ENCODE assay signal across 8 mouse cellular contexts in the genomic region with DNA sequence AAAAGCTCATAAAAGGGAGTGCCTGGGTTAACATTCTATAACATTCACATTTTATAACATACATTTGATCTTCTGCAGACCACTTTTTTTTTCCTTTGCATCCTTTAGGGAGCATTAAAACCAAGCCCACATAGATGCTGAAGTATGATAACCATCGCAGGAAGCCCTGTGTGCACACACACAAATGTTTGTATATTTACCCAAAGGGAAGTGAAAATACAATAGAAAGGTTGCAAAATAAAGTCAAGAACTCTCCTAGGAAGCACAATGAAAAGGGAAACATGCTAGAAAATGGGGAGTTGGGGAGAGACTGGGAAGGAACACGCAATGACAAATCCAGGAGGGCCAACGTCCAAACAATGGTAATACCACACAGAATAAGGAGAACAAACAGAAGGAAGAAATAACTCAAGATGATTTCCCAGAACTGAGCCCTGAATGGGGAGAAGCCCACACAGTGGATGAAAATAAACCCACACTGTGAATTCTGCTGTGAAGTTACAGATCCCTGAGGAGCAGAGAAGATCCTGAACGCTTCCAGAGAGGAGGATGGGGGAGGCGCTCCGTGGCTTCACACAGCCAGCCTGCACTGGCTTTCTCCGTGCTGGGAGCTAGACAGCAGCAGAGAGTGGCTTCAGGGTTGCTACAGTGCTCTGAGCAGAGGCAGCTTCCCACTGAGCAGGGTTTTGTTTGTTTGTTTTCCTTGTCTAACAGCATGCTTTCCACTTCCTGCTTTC. TPM values are rescaled to one million over a fixed set of nuclear protein-coding genes. Genes with fewer than 3 reads are reported as not detected.
A peak's percentile ranks its signal among the peaks of the same experiment; 100 is the strongest.
DNase-seq lines count a peak whose midpoint lies in the region; ATAC-seq lines count a peak whose summit lies in the region.

No protein-coding gene starts in this region.

- ATAC-seq in forebrain, embryonic 11.5 days (replicated peaks; ENCODE audit: low FRiP score): no peak
- peak; percentile 84 for ATAC-seq in forebrain, embryonic 16.5 days
- ATAC-seq in hindbrain, embryonic 16.5 days: peak; percentile 87

- H3K27me3 ChIP-seq in forebrain, embryonic 11.5 days (ENCODE audit: control insufficient read depth, insufficient read depth, low read length): no peaks in the 10 kb centered on the region
- no peaks in the 10 kb centered on the region for H3K27me3 ChIP-seq in forebrain, embryonic 10.5 days (ENCODE audit: poor library complexity, severe bottlenecking)
- H3K27me3 ChIP-seq in forebrain, embryonic 16.5 days (replicated peaks; ENCODE audit: control insufficient read depth, insufficient read depth, low read length): no peaks in the 10 kb centered on the region
- H3K27me3 ChIP-seq in hindbrain, embryonic 16.5 days (replicated peaks; ENCODE audit: control insufficient read depth, insufficient read depth, low read length): no peaks in the 10 kb centered on the region
- no peaks in the 10 kb centered on the region for H3K27me3 ChIP-seq in megakaryocyte, embryonic 14.5 days (replicated peaks)

- H3K4me2 ChIP-seq in forebrain, embryonic 11.5 days (ENCODE audit: low read depth, low read length, severe bottlenecking): no peak overlapping the region
- no peak overlapping the region for H3K4me2 ChIP-seq in forebrain, embryonic 16.5 days (ENCODE audit: low read length)
- H3K4me2 ChIP-seq in hindbrain, embryonic 16.5 days (ENCODE audit: low read length): peak overlapping the region; percentile 27

- WGBS in forebrain, embryonic 11.5 days: 35% methylated on average over 7 of the region's 7 CpGs
- WGBS in forebrain, embryonic 10.5 days: 40% methylated on average over 7 of the region's 7 CpGs
- 32% methylated on average over 7 of the region's 7 CpGs for WGBS in forebrain, embryonic 16.5 days
- WGBS in hindbrain, embryonic 16.5 days: 26% methylated on average over 7 of the region's 7 CpGs

- peak; percentile 48 for DNase-seq in forebrain, embryonic 11.5 days (ENCODE audit: low spot score)
- DNase-seq in forebrain, embryonic 10.5 days (ENCODE audit: extremely low spot score, low spot score): no peak
- DNase-seq in 416B (ENCODE audit: low read depth) (peak; percentile 39), adipocyte (ENCODE audit: low spot score) (no peak)
- no peak for DNase-seq in adrenal gland, postnatal 14 days

- no peak overlapping the region for H3K9ac ChIP-seq in forebrain, embryonic 11.5 days (ENCODE audit: low read length)
- H3K9ac ChIP-seq in forebrain, embryonic 16.5 days (replicated peaks; ENCODE audit: low read depth, low read length): no peak overlapping the region
- H3K9ac ChIP-seq in hindbrain, embryonic 16.5 days (ENCODE audit: low read depth, low read length): peak overlapping the region; percentile 47; the same call in 1 of the 2 replicates

- no peak overlapping the region for H3K27ac ChIP-seq in forebrain, embryonic 11.5 days (ENCODE audit: low read depth, low read length)
- no peak overlapping the region for H3K27ac ChIP-seq in forebrain, embryonic 10.5 days
- no peak overlapping the region for H3K27ac ChIP-seq in forebrain, embryonic 16.5 days (ENCODE audit: low read length)
- H3K27ac ChIP-seq in hindbrain, embryonic 16.5 days (ENCODE audit: low read depth, low read length): 0 out of 2 replicates have a peak overlapping the region, but pooled peaks have one; percentile 24

- H3K4me3 ChIP-seq in forebrain, embryonic 11.5 days (ENCODE audit: low read depth, low read length): no peak overlapping the region
- H3K4me3 ChIP-seq in forebrain, embryonic 10.5 days: no peak overlapping the region
- no peak overlapping the region for H3K4me3 ChIP-seq in forebrain, embryonic 16.5 days (replicated peaks; ENCODE audit: low read length)
- no peak overlapping the region for H3K4me3 ChIP-seq in hindbrain, embryonic 16.5 days (ENCODE audit: low read length)
- H3K4me3 ChIP-seq in megakaryocyte, embryonic 14.5 days (replicated peaks): peak overlapping the region; percentile 81

- H3K36me3 ChIP-seq in forebrain, embryonic 11.5 days (ENCODE audit: control insufficient read depth, insufficient read depth, low read length): no peaks in the 10 kb centered on the region
- H3K36me3 ChIP-seq in forebrain, embryonic 10.5 days (replicated peaks): no peaks in the 10 kb centered on the region
- no peaks in the 10 kb centered on the region for H3K36me3 ChIP-seq in forebrain, embryonic 16.5 days (ENCODE audit: control insufficient read depth, insufficient read depth)
- no peaks in the 10 kb centered on the region for H3K36me3 ChIP-seq in hindbrain, embryonic 16.5 days (ENCODE audit: control insufficient read depth, insufficient read depth, low read length)
- H3K36me3 ChIP-seq in megakaryocyte, embryonic 14.5 days (replicated peaks; ENCODE audit: low read length): no peaks in the 10 kb centered on the region

- no peaks in the 10 kb centered on the region for H3K9me3 ChIP-seq in forebrain, embryonic 11.5 days (ENCODE audit: control insufficient read depth, low read length)
- 0 out of 2 replicates have a peak, but pooled peaks cover 2% of the 10 kb centered on the region for H3K9me3 ChIP-seq in forebrain, embryonic 10.5 days
- H3K9me3 ChIP-seq in forebrain, embryonic 16.5 days (ENCODE audit: control insufficient read depth, low read length): no peaks in the 10 kb centered on the region
- H3K9me3 ChIP-seq in hindbrain, embryonic 16.5 days (ENCODE audit: control insufficient read depth, low read length): no peaks in the 10 kb centered on the region
- H3K9me3 ChIP-seq in megakaryocyte, embryonic 14.5 days: peaks cover 7% of the 10 kb centered on the region

- no peaks in the 10 kb centered on the region for H3K4me1 ChIP-seq in forebrain, embryonic 11.5 days (replicated peaks; ENCODE audit: control insufficient read depth, insufficient read depth, low read length)
- peaks cover 14% of the 10 kb centered on the region for H3K4me1 ChIP-seq in forebrain, embryonic 10.5 days
- H3K4me1 ChIP-seq in forebrain, embryonic 16.5 days (replicated peaks; ENCODE audit: control insufficient read depth, insufficient read depth, low read length): no peaks in the 10 kb centered on the region; the same call in 1 of the 2 replicates
- H3K4me1 ChIP-seq in hindbrain, embryonic 16.5 days (ENCODE audit: control insufficient read depth, insufficient read depth, low read depth, low read length): peaks cover 9% of the 10 kb centered on the region
- H3K4me1 ChIP-seq in megakaryocyte, embryonic 14.5 days: peaks cover 18% of the 10 kb centered on the region

RNA-seq across cellular contexts. Expression of a gene that starts 54.6 kb away (rescaled TPM):
- 1.3 and 1.8 TPM in 2 replicates for polyA plus RNA-seq in forebrain, embryonic 11.5 days (2014; fragmentation: Nextera tagmentation; extraction: Ambion mirVana)
- 0.68 and 0.98 TPM in 2 replicates for polyA plus RNA-seq in forebrain, embryonic 10.5 days (2016; fragmentation: Nextera tagmentation; extraction: Ambion mirVana)
- 2.4 and 2.8 TPM in 2 replicates for polyA plus RNA-seq in forebrain, embryonic 16.5 days (2015; fragmentation: Nextera tagmentation; extraction: Ambion mirVana)
- polyA plus RNA-seq in hindbrain, embryonic 16.5 days (2015; fragmentation: Nextera tagmentation; extraction: Ambion mirVana): 2.6 and 2.9 TPM in 2 replicates
- 0.01 and 0.17 TPM in 2 replicates for polyA plus RNA-seq in megakaryocyte, embryonic 14.5 days (2012; ENCODE audit: insufficient read depth, low replicate concordance)
- 11.0 and 12.1 TPM in 2 replicates for total RNA-seq in adrenal gland, postnatal 14 days (2021)

Comparison
In these comparisons a context has a peak if more than half of its experiments do, and no peak if none do; other contexts are left out.
1. DNase-seq: peak in forebrain, embryonic 11.5 days (single experiment) and 416B (single experiment); none in forebrain, embryonic 10.5 days (single experiment), adipocyte (single experiment) and adrenal gland, postnatal 14 days (single experiment).